Comparison of ENCODE assay signal across 13 mouse cellular contexts in genomic region chr6:52481975-52482374, GRCm38 (mm10).
"Had no signal": no experiment of that assay in that cellular context is flagged by ENCODE, and none has a peak within 500 bp of the region (broad histone marks: within the 10 kb centered on the region; RNA-seq: fewer than 3 reads in every experiment).

No protein-coding gene starts in this region.

- H3K9ac ChIP-seq: kidney, embryonic 15.5 days; limb, embryonic 13.5 days; liver, embryonic 14.5 days; neural tube, embryonic 12.5 days had no signal

- H3K27me3 ChIP-seq: kidney, embryonic 15.5 days; neural tube, embryonic 12.5 days had no signal

- H3K36me3 ChIP-seq: kidney, embryonic 15.5 days; limb, embryonic 13.5 days; midbrain, embryonic 10.5 days; neural tube, embryonic 12.5 days had no signal

- H3K4me3 ChIP-seq: kidney, embryonic 15.5 days; limb, embryonic 13.5 days; midbrain, embryonic 10.5 days; neural tube, embryonic 12.5 days had no signal

- H3K27ac ChIP-seq: kidney, embryonic 15.5 days; limb, embryonic 13.5 days; liver, embryonic 14.5 days; midbrain, embryonic 10.5 days; neural tube, embryonic 12.5 days had no signal

- DNase-seq: kidney, adult 18-20 months; layer of hippocampus, postnatal 36 days; lung, adult 18-20 months; lung, postnatal 36 days; midbrain, embryonic 14.5 days; spleen, adult 18-20 months; thymus, adult 18-20 months; thymus, postnatal 14 days had no signal

- H3K9me3 ChIP-seq: kidney, embryonic 15.5 days; limb, embryonic 13.5 days; midbrain, embryonic 10.5 days; neural tube, embryonic 12.5 days had no signal

- H3K4me2 ChIP-seq: kidney, embryonic 15.5 days; limb, embryonic 13.5 days; neural tube, embryonic 12.5 days had no signal
